Mouse (Mus musculus): ENCODE data around the gene Mad2l1bp.

The Mad2l1bp gene

DNA sequence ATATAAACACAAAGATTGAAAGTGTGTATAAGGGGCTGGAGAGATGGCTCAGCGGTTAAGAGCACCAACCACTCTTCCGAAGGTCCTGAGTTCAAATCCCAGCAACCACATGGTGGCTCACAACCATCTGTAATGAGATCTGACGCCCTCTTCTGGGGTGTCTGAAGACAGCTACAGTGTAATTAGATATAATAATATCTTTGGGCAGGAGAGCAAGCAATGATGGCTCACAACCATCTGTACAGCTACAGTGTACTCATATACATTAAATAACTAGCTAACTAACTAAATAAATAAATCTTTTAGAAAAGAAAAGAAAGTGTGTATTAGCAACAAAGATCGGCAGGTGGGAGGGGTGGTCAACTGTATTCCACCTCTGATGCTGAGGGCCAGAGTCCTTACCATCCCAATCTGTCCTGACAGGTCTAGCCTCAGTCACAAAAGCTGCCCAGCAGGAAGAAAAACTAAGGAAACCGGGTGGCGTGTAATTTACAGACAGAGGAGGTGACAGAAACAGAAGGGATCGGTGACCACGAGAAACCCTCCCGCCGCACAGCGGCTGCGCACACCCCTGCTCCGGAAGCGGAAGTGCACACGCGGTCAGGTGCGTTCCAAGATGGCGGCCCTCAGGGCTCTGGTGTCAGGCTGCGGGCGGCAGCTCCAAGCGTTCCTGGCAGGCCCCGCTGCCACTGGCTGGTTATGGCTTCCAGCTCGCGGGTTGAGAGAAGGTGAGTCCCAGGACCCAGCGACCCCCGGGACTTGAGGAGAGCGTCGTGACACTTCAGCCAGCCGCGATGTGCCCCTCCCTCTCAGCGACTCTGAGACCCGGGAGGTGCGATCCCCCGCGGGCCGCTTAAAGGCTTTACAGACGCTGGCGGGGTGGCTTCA lies 42.7 kb downstream of the Mad2l1bp start, which contains the start of gene Mrps18a:
TSS of gene Mrps18a (plus strand) at position 585 of the 888 bp plus-strand sequence.
- peak; percentile 71 for DNase-seq (ENCODE audit: low read depth, low spot score)

DNA sequence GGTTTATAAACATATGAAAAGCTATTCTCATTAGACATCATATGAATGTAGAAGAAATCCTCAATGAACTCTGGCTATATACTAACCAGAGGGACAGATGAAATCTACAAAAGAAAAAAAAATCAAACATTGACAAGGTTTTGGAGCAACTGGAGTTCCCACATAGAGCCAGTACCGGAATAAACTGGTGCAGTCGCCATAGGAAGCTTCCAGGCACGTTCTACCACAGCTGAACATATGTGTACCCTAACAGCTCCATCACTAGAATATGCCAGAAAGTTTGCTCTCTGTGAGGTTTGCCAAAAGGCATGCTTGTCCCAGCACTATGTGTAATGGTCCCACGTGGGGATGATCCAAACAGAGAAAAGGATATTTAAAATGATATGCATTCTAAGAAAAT lies 45.1 kb downstream of the Mad2l1bp start:
- DNase-seq (ENCODE audit: low read depth, low spot score): no peak

GRCm38 (mm10) chr17:46104487-46104886 lies 48.9 kb downstream of the Mad2l1bp start:
- DNase-seq (ENCODE audit: low read depth, low spot score): no peak

GRCm38 (mm10) chr17:46102608-46103159 lies 50.7 kb downstream of the Mad2l1bp start:
- no peak for DNase-seq (ENCODE audit: low read depth, low spot score)

GRCm38 (mm10) chr17:46101906-46102305 lies 51.4 kb downstream of the Mad2l1bp start:
- no peak for DNase-seq (ENCODE audit: low read depth, low spot score)

GRCm38 (mm10) chr17:46098525-46098924 lies 54.8 kb downstream of the Mad2l1bp start:
- no peak for DNase-seq (ENCODE audit: low read depth, low spot score)
